Mouse (Mus musculus) urinary bladder, postnatal 25 days (tissue): ENCODE data around the gene Ambra1.
A peak's percentile ranks its signal among the peaks of the same experiment; 100 is the strongest.

Source experiments
- DNase-seq: peaks from one replicate; pipeline ENCODE4 v3.0.0; 2022; ENCODE audit warnings: low spot score

The Ambra1 gene

GRCm38 (mm10) chr2:91939303-91939935, 209.5 kb downstream of the Ambra1 start:
- no peak for DNase-seq

DNA sequence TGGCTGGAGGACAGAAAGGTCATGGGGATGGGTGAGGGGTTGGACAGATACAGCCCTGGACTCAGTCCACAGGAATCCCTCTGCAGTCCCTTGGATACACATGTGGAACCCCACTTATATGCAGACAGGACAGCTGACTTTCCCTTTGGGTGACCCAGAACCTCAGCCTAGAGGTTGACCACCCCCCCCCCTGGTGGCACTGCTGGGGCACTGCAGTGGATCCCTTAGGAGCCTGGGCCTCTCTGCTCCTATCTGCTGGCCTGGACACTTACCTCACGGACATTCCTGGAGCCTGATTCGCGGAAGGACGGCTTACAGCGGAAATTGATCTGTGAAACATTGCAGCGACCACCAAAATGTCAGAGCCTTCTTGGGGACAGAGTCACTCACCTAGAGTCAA, 212.4 kb downstream of the Ambra1 start:
- no peak for DNase-seq

DNA sequence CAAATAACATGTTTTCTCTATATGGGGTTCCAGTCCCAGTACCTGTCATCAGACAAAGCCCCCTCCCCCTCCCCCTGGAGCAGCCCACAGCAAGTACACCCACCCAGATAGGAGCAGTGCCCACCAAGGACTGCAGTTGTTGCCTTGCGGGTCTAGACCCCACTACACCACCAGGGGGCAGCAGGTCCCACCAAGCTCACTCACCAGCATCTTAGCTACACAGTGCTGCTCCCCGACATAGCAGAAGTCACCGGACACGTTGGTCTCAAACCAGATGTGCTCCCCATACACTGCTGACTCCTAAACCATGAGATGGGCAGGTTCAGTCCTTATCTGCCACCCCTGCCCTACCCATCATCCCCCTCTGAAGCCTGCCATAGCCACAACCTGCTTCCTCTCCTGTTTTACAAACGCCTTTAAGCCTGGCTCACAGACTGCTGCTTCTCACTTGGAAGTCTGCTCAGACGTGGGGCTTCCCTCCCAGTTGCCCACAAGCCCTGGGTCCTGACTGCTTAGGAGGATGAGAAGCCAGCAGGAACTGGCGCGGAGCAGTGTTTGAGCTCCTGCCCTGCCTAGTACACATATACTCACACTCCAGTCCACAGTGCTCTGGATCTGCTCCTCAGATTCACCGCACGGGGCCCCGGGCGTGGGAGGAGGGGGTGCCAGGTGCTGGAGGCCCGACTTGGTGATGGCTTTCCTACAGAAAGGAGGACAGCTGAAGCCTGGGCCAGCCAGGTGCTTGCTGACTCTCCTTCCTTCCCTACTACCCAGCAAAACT, 214.4 kb downstream of the Ambra1 start:
- DNase-seq, result peak; percentile 75

DNA sequence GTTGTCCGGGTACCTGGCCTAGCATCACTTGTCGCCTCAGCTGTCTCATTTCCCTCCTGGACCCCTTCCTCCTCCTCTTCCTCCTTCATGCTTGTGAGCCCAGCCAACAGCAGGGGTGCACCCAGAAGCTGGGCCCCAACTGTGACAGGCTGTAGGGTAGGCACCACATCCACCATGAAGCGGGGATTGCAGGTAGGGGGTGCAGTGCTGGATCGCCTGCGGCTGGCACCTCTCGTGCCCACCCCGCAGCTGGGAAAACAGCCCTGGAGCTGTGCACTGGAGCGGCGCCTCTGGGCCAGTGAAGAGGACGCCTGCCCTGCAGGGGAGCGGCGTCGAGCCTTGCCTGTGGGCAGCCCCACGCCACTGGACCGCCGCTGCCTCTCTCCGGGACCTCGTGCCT, 215.5 kb downstream of the Ambra1 start, which contains the start of gene Gm9821:
Gm9821 (plus strand) TSS at position 221 of the 400 bp plus-strand sequence.
- no peak for DNase-seq

GRCm38 (mm10) chr2:91946836-91947235, 216.9 kb downstream of the Ambra1 start:
- no peak for DNase-seq

GRCm38 (mm10) chr2:91947397-91948150, 217.6 kb downstream of the Ambra1 start:
- no peak for DNase-seq

DNA sequence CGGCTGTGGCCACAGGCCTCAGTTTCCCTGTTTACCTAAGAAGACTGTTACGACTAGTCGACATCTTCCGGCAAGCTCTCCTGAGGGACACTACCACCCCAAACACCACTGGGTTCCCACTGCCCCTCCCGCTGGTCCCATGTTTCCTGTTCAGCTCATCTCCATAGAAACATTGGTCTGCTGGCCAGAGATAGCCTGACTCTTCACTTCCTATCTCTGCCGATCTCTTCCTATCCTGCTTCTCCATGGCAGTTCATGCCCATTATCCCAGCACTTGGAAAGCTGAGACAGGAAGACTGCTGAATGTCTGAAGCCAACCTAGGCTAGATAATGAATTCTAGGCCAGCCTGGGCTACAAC, 218.2 kb downstream of the Ambra1 start:
- DNase-seq, result no peak

DNA sequence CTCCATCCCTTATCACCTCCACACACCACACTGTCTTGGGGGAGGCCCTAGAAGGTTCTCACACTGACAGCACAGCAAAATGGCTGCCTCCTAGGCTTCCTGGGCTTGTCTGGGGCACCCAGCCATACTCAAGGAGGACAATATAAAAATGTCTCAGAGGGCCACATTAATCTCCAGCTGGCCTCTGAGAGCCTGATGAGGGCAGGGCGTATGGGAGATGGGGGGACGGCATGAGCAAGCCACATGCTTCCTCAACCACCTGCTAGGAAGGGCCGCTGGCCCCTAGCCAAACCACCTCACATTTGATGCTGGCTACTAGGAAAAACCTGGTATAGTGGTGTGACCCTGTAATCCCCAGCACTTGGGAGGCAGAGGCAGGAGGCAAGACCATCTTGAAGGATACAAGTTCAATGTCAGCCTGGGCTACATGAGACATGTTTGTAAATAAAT, 218.9 kb downstream of the Ambra1 start:
- no peak for DNase-seq

DNA sequence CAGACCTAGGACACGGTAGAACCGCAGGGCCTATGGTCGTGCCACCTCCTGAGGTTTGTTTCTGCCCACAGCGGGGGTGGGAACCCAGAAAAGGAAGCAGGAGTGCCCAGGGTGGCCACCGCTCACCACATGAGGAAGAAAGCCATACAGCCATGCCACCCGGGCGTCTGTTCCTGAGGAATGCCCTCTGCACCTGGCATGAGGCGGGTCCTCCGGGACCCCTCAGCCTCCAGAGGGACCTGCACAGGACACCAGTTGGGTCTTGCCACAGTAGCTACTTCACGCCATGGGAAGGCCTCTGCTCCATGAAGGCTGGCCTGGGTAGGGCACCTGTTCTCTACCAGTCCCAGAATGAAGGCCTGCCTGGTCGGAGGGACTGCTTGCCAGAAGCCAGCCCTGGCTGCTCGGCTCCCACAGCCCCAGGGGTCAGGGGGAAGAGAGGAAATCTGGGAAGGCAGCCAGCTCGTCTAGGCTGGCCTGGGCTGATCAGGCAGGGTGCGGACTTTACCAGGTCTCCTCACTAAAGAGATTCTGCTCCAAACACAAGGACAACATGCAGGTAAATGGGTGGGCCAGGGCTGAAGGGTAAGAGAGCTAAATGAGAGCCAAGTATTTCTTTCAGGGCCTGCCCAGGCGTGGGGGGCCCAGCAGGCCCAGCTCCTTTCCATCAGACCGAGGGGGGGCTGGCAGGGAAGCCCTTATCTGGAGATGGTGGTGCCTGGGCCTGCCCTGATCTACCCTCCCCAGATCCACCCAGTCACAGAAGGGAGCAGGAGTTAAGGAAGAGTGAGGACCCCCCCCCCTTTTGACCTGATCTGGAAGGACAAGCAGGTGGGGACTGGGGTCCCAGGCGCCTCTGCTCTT, 219.7 kb downstream of the Ambra1 start:
- DNase-seq, result no peak

DNA sequence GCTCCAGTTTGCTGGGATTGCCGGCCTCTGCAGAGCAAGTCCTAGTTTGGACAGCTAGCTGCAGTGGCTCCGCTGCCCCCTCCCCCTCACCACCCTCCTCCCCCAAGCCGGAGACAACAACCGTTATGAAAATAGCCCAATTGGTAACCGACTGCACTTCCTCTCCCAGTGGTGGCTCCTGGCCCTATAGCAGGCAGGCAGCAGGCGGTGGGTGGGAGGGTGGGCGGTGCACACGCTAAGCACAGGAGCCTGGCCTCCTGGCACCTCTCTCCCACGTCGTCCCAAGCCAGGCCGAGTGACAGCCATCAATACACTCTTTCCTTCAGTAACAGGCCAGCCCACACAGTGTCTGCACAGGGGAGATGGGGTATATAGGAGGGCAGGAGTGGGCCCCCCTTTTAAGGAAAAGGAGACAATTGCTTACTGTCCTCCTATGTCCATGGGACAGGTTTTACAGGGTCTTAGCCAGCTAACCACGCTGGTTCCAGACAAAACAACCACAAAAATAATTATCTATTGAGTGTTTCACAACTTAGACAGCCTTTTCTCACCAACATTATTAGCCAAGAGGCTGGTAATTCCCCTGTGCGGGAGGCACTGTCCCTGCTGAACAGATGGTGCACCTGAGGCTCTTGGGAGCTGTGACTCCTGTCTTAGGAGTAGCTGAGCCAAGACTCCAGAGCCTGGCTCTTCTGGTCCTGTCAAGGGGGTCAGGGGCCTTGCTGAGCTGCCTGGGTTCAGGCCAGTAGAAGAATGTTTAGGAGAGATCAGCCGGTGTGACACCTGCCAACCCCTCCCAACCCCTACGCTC, 220.5 kb downstream of the Ambra1 start:
- no peak for DNase-seq

- DNase-seq, result no peak
Measured at GRCm38 (mm10) chr2:91953825-91954224, 223.9 kb downstream of the Ambra1 start.

DNA sequence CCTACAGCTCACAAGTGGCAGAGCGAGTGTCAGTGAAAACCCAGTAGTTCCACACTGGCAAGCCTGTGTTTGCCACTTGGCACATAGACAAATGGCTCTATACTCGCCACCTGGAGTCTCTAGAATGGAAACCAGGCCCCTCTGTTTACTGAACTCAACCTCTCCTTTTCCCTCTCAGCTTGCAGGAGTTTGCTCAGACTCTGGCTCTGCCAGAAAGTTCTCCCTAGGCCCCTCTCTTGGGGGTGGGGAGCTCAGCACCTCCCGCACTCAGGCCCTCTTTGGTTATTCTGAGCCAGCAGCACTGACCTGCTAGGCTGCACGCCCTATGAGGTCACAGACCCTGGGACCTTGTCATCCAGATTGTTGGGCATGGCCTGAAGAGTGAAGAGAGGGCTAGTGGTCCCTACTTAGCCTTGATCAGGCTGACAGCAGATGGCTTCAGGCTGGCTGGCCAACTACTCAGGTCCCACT, 225.2 kb downstream of the Ambra1 start:
- DNase-seq, result no peak

- no peak for DNase-seq
Measured at GRCm38 (mm10) chr2:91955875-91956274, 225.9 kb downstream of the Ambra1 start.

- DNase-seq, result no peak
Measured at GRCm38 (mm10) chr2:91957096-91957495, 227.2 kb downstream of the Ambra1 start.

GRCm38 (mm10) chr2:91958049-91958448, 228.1 kb downstream of the Ambra1 start:
- DNase-seq, result no peak

GRCm38 (mm10) chr2:91958701-91959457, 228.9 kb downstream of the Ambra1 start:
- DNase-seq, result no peak

DNA sequence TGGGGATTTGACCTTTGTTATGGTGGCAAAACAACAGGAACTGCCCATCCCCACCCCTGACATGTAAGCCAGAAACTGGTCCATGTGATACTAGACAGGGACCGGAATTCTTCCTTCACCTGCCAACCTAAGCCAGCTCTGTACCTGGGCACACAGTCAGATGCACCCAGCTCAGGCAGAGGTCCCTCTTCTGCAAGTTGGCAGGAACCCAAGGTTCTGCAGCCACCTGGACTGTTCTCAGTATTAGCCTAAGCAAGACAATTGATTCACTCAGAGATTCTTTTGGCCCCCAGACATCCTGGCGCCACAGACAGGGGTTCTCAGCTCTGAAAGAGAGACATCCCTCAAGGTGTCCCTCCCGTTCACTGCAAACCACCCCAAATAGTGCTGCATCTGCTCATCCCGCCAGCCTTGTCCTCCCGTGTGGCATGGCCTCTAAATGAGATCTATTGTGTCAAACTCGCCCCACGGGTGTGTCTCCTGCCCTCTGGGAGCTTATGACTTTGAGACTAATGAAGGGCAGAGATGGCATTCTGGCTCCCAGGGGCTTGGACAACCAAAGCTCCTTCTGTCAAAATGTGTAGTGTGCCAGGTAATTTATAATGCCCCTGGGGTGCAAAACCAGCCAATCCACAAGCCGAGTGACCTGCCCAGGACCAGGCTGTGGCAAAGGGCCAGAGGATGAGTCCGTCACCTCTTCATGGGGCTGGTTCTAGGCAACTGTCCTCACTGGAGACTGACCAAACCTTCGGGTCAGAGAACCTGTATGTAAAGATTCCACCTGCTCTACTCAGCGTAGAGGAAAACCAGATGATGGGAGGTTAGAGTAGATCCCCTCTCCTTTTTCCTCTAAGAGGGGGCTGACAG, 229.8 kb downstream of the Ambra1 start:
- DNase-seq, result no peak

- DNase-seq, result no peak
Measured at GRCm38 (mm10) chr2:91960459-91960858, 230.5 kb downstream of the Ambra1 start.
